Mouse (Mus musculus) megakaryocyte, adult 5-6 weeks (primary cell): ENCODE measurements at regions not wholly inside any gene's neighbourhood (a gene's known extent, or its start where the extent isn't known, plus 50 kb on each side); places are given as distances from the start of the nearest gene placed in this dataset.
A peak's percentile ranks its signal among the peaks of the same experiment; 100 is the strongest.

Source experiments
- ATAC-seq: 2 replicates; pipeline ENCODE4 v1.8.0; 2016; ENCODE audit warnings: mild to moderate bottlenecking, inconsistent platforms; ENCODE audit not compliant: poor library complexity, severe bottlenecking

- no peak for ATAC-seq
These were observed 307.0 kb downstream of the Pcdh17 start for GRCm38 (mm10) chr14:84750195-84750867.

GRCm38 (mm10) chr14:84757592-84757991 is 314.2 kb downstream of the Pcdh17 start:
- 0 out of 2 replicates have a peak, but pooled peaks have one; percentile 2 for ATAC-seq

- no peak for ATAC-seq
These were observed 349.8 kb downstream of the Pcdh17 start for GRCm38 (mm10) chr14:84793157-84793556.

GRCm38 (mm10) chr14:84800925-84801324 is 357.6 kb downstream of the Pcdh17 start:
- no peak for ATAC-seq

DNA sequence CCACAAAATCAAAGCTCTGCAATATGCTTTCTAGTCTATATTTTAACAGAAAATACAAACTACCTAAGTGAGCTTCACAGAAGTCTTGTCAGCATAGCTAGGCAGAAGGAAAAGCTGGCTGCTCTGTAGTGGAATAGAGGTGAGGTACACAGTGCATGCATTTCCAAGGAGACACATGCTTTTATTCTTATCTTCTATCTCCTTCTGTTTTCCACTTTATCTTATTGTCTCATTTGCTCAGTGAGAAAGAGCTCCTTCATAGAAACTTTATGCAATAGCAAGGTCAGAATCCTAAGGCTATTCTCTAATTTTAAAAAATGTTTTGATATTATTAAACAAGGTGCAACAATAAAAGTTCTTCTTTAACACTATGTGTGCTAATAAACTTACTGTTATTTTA is 359.3 kb downstream of the Pcdh17 start:
- ATAC-seq: no peak
